Mouse (Mus musculus) G1E (cell line): Measurements from ENCODE around the gene Cyp2c68.
"Not testable (repeated sequence)": the region's sequence is repeated elsewhere in the genome, so short reads cannot be mapped to it uniquely, and the experiment has no call there.

Experiments
- CTCF ChIP-seq: IDR thresholded peaks from 2 replicates; pipeline ENCODE4 v1.5.1; 2012; ENCODE audit warnings: low read depth, low read length, inconsistent platforms, mixed read lengths
- GATA1 ChIP-seq: IDR thresholded peaks from 2 replicates; pipeline ENCODE4 v1.6.1; 2012; ENCODE audit warnings: borderline replicate concordance, low read length, inconsistent platforms, mixed read lengths
- POLR2AphosphoS5 ChIP-seq: IDR thresholded peaks from 2 replicates; pipeline ENCODE4 v1.6.1; 2012; ENCODE audit warnings: low read depth, low read length, inconsistent platforms; ENCODE audit not compliant: insufficient replicate concordance

DNA sequence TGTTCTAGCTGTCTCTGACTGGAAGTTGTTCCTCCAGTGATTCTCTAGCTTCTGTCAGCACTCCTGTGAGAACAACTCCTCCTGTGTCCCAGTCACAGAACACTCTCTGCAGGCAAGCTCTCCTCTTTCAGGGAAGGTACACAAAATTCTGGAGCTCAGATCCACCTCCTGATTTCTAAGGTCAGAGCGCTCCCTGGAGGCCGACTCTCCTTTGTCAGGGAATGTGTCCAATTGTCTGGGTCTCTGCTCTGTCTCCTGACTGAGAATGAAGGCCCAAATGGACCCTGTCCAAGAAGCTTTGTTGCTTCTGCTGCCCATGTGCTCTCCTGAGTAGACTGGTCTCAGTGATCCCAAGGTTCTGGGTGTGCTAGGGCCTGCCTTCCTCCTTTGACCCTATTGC, 29.7 kb downstream of the Cyp2c68 start:
- not testable (repeated sequence) for TF ChIP-seq CTCF, POLR2AphosphoS5, GATA1
